Mouse (Mus musculus) embryonic fibroblast, embryonic 13.5 days (primary cell): ENCODE measurements around the gene Per1.

ENCODE experiments used
- CTCF ChIP-seq: IDR thresholded peaks from 2 replicates; pipeline ENCODE4 v1.5.1; 2011; ENCODE audit warnings: mild to moderate bottlenecking, control low read depth, low read length, moderate library complexity, borderline replicate concordance; ENCODE audit not compliant: insufficient read depth
- POLR2A ChIP-seq: IDR thresholded peaks from 2 replicates; pipeline ENCODE4 v1.6.1; 2011; ENCODE audit warnings: low read depth, mild to moderate bottlenecking, control low read depth, low read length, moderate library complexity

GRCm38 (mm10) chr11:69098762-69099091, 3.7 kb downstream of the Per1 start:
- TF ChIP-seq CTCF, result no peak
- TF ChIP-seq POLR2A, result peak; percentile 37
